Mouse (Mus musculus) MEL (cell line): ENCODE results near the gene Pla2g10.

ENCODE experiments used
- CTCF ChIP-seq, 3 experiments: IDR thresholded peaks in 2 of 3; conservative IDR thresholded peaks in 1 of 3; 2 replicates each; pipeline ENCODE4 v1.5.1; 2011 to 2012; ENCODE audit warnings: low read length in 3 of 3, low read depth in 2 of 3, mild to moderate bottlenecking in 2 of 3, improper control_type of control experiment in 1 of 3, inconsistent platforms in 1 of 3, mixed read lengths in 1 of 3, moderate library complexity in 1 of 3; ENCODE audit not compliant: control insufficient read depth in 1 of 3, insufficient read depth in 1 of 3, poor library complexity in 1 of 3, severe bottlenecking in 1 of 3
- EP300 ChIP-seq, 2 experiments: IDR thresholded peaks; 2 replicates each; pipeline ENCODE4 v1.6.1; 2011; ENCODE audit warnings: improper control_type of control experiment in 2 of 2, low read length in 2 of 2, low read depth in 1 of 2, mild to moderate bottlenecking in 1 of 2
- MXI1 ChIP-seq: IDR thresholded peaks from 2 replicates; pipeline ENCODE4 v1.6.1; 2011; ENCODE audit warnings: mild to moderate bottlenecking, low read depth, low read length, improper control_type of control experiment

DNA sequence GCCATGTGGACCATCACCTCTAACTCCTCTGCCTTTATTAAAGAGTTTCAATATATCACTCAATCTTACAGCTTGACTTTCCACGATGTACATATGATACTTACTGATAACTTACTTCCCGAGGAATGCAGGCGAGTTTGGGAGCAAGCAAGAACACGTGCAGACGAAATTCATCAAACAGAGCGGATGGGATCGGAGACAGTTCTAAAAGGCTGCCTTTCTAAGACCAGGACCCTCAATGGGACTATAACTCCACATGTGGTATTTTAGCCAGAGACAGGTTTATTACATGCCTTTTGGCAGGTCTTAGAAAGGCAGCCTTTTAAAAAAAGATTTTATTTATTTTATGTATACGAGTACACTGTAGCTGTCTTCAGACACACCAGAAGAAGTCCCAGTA is 5.2 kb upstream of the Pla2g10 start:
- no peak for TF ChIP-seq CTCF (IDR thresholded peaks at IDR 0.05 in 2 of 3, conservative IDR thresholded peaks at IDR 0.05 in 1 of 3; ENCODE audit: control insufficient read depth in 1 of 3, insufficient read depth in 1 of 3, low read depth in 2 of 3, low read length in 3 of 3, poor library complexity in 1 of 3, severe bottlenecking in 1 of 3)
- no peak for TF ChIP-seq MXI1
- no peak for TF ChIP-seq EP300 (IDR thresholded peaks at IDR 0.05; ENCODE audit: low read depth in 1 of 2, low read length in 2 of 2)
